Mouse (Mus musculus) spleen, adult 2 months (tissue): ENCODE data around the gene Trank1.

ENCODE experiments used
- CTCF ChIP-seq: fragments of 200-500 bp; IDR thresholded peaks from 2 replicates; pipeline ENCODE4 v1.5.1; 2011; ENCODE audit warnings: mild to moderate bottlenecking, inconsistent platforms; ENCODE audit not compliant: insufficient read depth, insufficient read length, insufficient replicate concordance; ENCODE audit errors: extremely low read depth
- POLR2A ChIP-seq: fragments of 200-500 bp; IDR thresholded peaks from 2 replicates; pipeline ENCODE4 v1.6.1; 2011; ENCODE audit warnings: low read depth, low read length, inconsistent platforms

DNA sequence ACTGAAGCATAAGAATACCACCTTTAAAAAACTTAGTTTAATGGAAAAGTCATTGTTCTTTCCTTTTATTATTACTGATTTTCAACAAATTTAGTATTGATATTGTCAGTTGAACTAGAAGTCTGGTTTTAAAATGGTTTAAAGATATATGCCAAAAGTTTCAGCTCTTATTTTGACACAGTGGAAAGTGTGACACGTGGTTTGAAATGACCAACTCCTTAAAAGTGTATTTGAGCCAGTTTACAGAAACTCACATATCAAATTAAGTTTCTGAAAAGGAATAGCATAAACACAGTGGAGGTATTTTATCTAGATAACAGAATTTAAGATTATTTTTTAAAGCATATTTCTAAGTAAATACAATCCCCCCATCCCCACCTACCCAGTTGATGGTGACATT, 37.6 kb upstream of the Trank1 start:
- no peak for TF ChIP-seq CTCF
- no peak for TF ChIP-seq POLR2A
